Mouse (Mus musculus): ENCODE measurements at regions not wholly inside any gene's neighbourhood (a gene's known extent, or its start where the extent isn't known, plus 50 kb on each side); places are given as distances from the start of the nearest gene placed in this dataset.

DNA sequence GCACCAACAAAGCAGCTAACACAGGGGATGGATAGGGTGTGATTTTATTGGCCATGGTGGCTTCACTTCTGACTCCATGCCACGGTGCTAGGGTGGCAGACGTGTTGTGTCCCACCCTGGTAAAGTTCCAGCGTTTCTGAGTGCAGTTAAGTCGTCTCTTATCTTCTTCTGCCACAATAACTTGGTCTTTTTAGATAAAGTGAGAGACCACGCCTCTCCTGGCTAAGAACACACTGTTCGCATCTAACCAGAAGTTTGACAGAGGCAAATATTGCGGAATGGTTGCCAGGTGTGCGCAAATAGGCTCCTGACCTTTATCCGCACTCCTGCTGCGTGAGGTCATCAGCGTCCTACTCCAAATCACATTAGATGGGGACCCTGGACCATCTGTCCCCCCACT, 66.2 kb upstream of the Jarid2 start:
- Histone ChIP-seq H3K4me1 (ENCODE audit: control insufficient read depth, insufficient read depth) (no peaks in the 10 kb centered on the region), H3K4me2 (ENCODE audit: low read depth, low read length) (no peak overlapping the region), H3K27ac (ENCODE audit: low read depth) (no peak overlapping the region), H3K9me3 (replicated peaks; ENCODE audit: control insufficient read depth, low read length) (no peaks in the 10 kb centered on the region), H3K9ac (replicated peaks; ENCODE audit: low read depth, low read length) (no peak overlapping the region), H3K4me3 (ENCODE audit: low read depth, low read length) (no peak overlapping the region), H3K27me3 (ENCODE audit: control insufficient read depth, insufficient read depth, low read length) (no peaks in the 10 kb centered on the region), H3K36me3 (replicated peaks; ENCODE audit: control insufficient read depth, insufficient read depth, low read length) (no peaks in the 10 kb centered on the region)
- no peak for TF ChIP-seq CTCF (IDR thresholded peaks at IDR 0.05; ENCODE audit: low read depth)
- TF ChIP-seq EP300 (IDR thresholded peaks at IDR 0.05; ENCODE audit: low read depth), result no peak
- no peak for DNase-seq (ENCODE audit: low spot score)
- WGBS, result 62% methylated on average over 11 of the region's 11 CpGs
- no peak for ATAC-seq (ENCODE audit: insufficient read depth, low read depth)

DNA sequence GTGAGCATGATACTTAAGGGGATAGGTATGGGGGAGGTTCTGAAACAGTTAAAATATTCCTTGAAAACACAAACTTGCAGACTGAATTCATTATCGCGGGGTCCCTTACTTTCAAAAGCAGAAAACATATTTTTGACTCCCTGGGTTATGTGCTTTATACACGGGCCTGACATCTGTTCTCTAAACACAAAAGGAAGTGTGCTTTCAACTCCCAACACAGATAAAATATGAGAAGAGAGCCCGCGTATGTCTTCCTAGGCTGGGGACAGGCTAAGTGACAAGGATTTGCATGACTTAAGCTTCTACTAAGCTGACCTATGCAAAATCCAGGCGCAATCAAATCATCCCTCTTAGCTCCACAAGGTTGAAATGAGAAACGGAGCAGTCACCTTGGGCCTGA, 65.5 kb upstream of the Jarid2 start:
- no peak overlapping the region for H3K9ac ChIP-seq (replicated peaks; ENCODE audit: low read depth, low read length)
- no peak for DNase-seq (ENCODE audit: low spot score)
- WGBS, result 54% methylated on average over 7 of the region's 7 CpGs
- no peak overlapping the region for H3K4me3 ChIP-seq (ENCODE audit: low read depth, low read length)
- no peaks in the 10 kb centered on the region for H3K36me3 ChIP-seq (replicated peaks; ENCODE audit: control insufficient read depth, insufficient read depth, low read length)
- no peak overlapping the region for H3K4me2 ChIP-seq (ENCODE audit: low read depth, low read length)
- H3K27ac ChIP-seq (ENCODE audit: low read depth), result no peak overlapping the region
- no peaks in the 10 kb centered on the region for H3K27me3 ChIP-seq (ENCODE audit: control insufficient read depth, insufficient read depth, low read length)
- ATAC-seq (ENCODE audit: insufficient read depth, low read depth), result no peak
- TF ChIP-seq EP300 (IDR thresholded peaks at IDR 0.05; ENCODE audit: low read depth), result no peak
- no peaks in the 10 kb centered on the region for H3K4me1 ChIP-seq (ENCODE audit: control insufficient read depth, insufficient read depth)
- no peaks in the 10 kb centered on the region for H3K9me3 ChIP-seq (replicated peaks; ENCODE audit: control insufficient read depth, low read length)

DNA sequence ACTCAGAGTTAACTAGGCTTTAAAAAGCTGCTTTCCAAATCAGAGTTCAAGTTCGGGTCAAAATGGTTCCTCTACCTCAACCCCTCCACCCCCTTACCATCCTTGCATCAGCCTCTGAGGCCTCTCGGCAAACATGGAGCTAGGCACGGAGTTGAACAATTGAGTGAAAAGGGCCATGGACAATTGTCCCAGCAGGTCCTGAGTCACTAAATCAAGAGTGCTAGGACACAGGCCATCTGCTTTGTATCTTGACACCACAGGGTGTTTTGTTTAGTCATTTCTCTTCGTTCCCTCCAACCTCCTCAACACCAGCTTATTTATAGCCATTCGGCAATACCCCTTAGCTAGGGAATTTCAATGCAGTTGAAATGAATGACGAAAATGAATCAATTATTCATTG, 59.5 kb upstream of the Jarid2 start:
- no peaks in the 10 kb centered on the region for H3K27me3 ChIP-seq (ENCODE audit: control insufficient read depth, insufficient read depth, low read length)
- DNase-seq (ENCODE audit: low spot score), result no peak
- H3K4me1 ChIP-seq (ENCODE audit: control insufficient read depth, insufficient read depth), result no peaks in the 10 kb centered on the region
- H3K9me3 ChIP-seq (replicated peaks; ENCODE audit: control insufficient read depth, low read length), result no peaks in the 10 kb centered on the region
- TF ChIP-seq CTCF (IDR thresholded peaks at IDR 0.05; ENCODE audit: low read depth), result no peak
- no peak for TF ChIP-seq EP300 (IDR thresholded peaks at IDR 0.05; ENCODE audit: low read depth)
- no peak overlapping the region for H3K4me2 ChIP-seq (ENCODE audit: low read depth, low read length)
- no peak for ATAC-seq (ENCODE audit: insufficient read depth, low read depth)
- H3K4me3 ChIP-seq (ENCODE audit: low read depth, low read length), result no peak overlapping the region
- WGBS, result 59% methylated on average over 6 of the region's 6 CpGs
- H3K9ac ChIP-seq (replicated peaks; ENCODE audit: low read depth, low read length), result no peak overlapping the region
- H3K27ac ChIP-seq (ENCODE audit: low read depth), result no peak overlapping the region
- no peaks in the 10 kb centered on the region for H3K36me3 ChIP-seq (replicated peaks; ENCODE audit: control insufficient read depth, insufficient read depth, low read length)

- H3K4me3 ChIP-seq (ENCODE audit: low read depth, low read length), result no peak overlapping the region
- H3K27me3 ChIP-seq (ENCODE audit: control insufficient read depth, insufficient read depth, low read length), result no peaks in the 10 kb centered on the region
- TF ChIP-seq CTCF (IDR thresholded peaks at IDR 0.05; ENCODE audit: low read depth), result no peak
- TF ChIP-seq EP300 (IDR thresholded peaks at IDR 0.05; ENCODE audit: low read depth), result no peak
- peak overlapping the region; percentile 29 for H3K4me2 ChIP-seq (ENCODE audit: low read depth, low read length)
- H3K9me3 ChIP-seq (replicated peaks; ENCODE audit: control insufficient read depth, low read length), result no peaks in the 10 kb centered on the region
- H3K4me1 ChIP-seq (ENCODE audit: control insufficient read depth, insufficient read depth), result no peaks in the 10 kb centered on the region
- H3K36me3 ChIP-seq (replicated peaks; ENCODE audit: control insufficient read depth, insufficient read depth, low read length), result no peaks in the 10 kb centered on the region
- H3K27ac ChIP-seq (ENCODE audit: low read depth), result no peak overlapping the region
- ATAC-seq (ENCODE audit: insufficient read depth, low read depth), result no peak
- H3K9ac ChIP-seq (replicated peaks; ENCODE audit: low read depth, low read length), result no peak overlapping the region
- no peak for DNase-seq (ENCODE audit: low spot score)
- 38% methylated on average over 20 of the region's 20 CpGs for WGBS
Measured at GRCm38 (mm10) chr13:44673337-44673966, 55.8 kb upstream of the Jarid2 start.

GRCm38 (mm10) chr13:44673967-44674357, 55.3 kb upstream of the Jarid2 start:
- H3K9me3 ChIP-seq (replicated peaks; ENCODE audit: control insufficient read depth, low read length), result no peaks in the 10 kb centered on the region
- H3K36me3 ChIP-seq (replicated peaks; ENCODE audit: control insufficient read depth, insufficient read depth, low read length), result no peaks in the 10 kb centered on the region
- ATAC-seq (ENCODE audit: insufficient read depth, low read depth), result no peak
- no peak overlapping the region for H3K4me3 ChIP-seq (ENCODE audit: low read depth, low read length)
- no peaks in the 10 kb centered on the region for H3K27me3 ChIP-seq (ENCODE audit: control insufficient read depth, insufficient read depth, low read length)
- H3K9ac ChIP-seq (replicated peaks; ENCODE audit: low read depth, low read length), result no peak overlapping the region
- 39% methylated on average over 12 of the region's 12 CpGs for WGBS
- 0 out of 2 replicates have a peak overlapping the region, but pooled peaks have one; percentile 29 for H3K4me2 ChIP-seq (ENCODE audit: low read depth, low read length)
- TF ChIP-seq CTCF (IDR thresholded peaks at IDR 0.05; ENCODE audit: low read depth), result no peak
- TF ChIP-seq EP300 (IDR thresholded peaks at IDR 0.05; ENCODE audit: low read depth), result no peak
- H3K27ac ChIP-seq (ENCODE audit: low read depth), result no peak overlapping the region
- H3K4me1 ChIP-seq (ENCODE audit: control insufficient read depth, insufficient read depth), result no peaks in the 10 kb centered on the region
- no peak for DNase-seq (ENCODE audit: low spot score)

All from heart, postnatal 0 days (tissue).